Mouse (Mus musculus) spleen, postnatal 36 days (tissue): Measurements from ENCODE around the gene Sh3rf3.

Experiments
- DNase-seq, 2 experiments: peaks; one replicate each; pipeline ENCODE4 v3.0.0; 2022; ENCODE audit warnings: low spot score in 2 of 2, mixed read lengths in 1 of 2

Gene Sh3rf3

GRCm38 (mm10) chr10:59104683-59105082 is 291.5 kb downstream of the Sh3rf3 start:
- DNase-seq, result no peak

DNA sequence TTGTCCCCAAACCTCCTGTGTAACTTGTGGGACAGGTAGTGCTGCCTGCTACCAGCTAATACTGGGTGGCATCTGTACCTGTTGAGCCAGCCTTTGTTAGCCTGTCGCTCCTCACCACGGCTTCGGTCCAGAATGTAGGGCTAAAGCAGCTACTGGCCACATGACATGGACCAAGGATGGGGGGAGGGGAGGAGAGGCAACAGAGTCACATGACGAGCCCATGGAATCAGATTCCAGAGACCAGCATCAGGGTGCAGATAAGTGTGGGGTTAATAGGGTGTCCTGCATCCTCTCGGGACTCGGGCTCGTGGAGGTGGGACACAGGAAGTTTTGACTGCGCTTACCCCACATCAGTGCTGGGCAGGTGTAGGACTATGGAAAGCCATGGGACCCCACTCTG is 292.7 kb downstream of the Sh3rf3 start:
- no peak for DNase-seq

DNA sequence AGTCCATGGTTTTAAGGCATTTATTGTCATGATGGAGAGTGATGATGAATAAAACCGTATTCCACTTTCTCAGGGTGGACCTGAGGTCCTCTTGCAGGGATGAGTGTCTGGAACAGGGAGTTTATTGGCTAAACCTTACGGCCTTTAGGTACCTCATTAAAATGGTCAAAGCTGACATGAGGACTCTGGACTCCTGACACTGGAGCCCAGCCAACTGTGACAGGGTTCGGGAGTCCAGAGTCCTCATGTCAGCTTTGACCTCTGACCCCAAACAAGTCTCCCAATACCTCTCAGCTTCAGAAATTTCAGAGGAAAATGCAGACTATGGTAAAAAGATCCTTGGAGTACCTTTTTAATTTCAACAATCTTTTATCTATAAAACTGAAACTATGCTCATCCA is 293.5 kb downstream of the Sh3rf3 start:
- DNase-seq, result no peak

DNA sequence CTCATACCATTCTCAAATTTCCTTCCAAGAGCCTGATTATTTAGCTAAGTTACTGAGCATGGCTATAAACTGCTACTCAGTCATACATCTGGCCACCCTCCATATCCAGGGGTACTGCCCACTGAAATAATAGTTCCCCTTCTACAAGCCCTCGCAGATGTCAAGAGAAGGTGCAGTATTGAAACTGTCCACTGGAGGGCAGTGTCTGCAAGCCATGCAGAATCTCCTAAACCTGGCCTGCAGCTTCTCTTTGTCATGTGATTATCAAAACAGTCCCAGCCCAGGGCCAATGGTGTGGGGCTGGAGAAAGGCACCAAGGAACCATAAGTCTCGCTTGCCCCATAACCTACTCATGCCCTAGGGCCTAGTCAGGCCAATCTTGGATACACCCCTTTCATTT is 295.9 kb downstream of the Sh3rf3 start:
- peak; percentile 22 to 29 for DNase-seq

GRCm38 (mm10) chr10:59110386-59110785 is 297.2 kb downstream of the Sh3rf3 start:
- DNase-seq, result no peak

GRCm38 (mm10) chr10:59112755-59113154 is 299.6 kb downstream of the Sh3rf3 start:
- no peak for DNase-seq

GRCm38 (mm10) chr10:59113386-59113785 is 300.2 kb downstream of the Sh3rf3 start:
- DNase-seq, result no peak

DNA sequence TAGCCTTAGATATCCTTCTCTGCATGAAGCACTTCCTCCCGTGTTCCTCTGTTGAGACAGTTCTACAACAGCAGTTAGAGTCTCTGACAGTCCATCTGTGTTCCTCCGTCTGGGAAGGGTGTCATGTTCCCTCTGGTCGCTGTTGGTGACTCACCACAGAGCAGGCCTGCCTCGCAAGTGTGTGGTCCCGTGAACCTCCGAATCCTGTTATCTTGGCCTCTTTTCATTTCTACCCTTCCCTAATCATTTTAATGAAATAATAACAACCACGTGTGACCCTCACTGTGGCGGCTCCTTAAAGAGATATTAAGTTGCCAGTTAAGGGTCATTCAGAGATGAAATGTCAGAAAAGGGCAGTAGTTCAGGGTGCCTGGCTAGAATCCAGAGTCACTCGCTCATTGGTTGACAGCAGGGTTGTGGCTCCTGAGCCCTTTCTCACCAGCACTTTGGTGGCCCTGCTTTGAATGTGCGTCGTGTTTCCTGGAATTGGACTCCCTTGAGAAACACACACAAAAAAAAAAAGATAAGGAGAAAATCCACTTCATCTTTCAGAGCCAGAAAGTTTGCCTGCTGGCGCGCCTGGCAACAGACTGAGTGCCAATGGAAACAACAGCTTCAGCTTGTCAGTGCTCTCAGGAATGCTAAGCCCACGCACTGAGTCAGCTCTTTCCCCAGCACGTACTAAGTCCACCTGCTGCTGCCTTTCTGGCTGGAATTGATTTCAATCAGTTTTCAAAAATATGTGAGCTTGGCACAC is 301.6 kb downstream of the Sh3rf3 start:
- no peak for DNase-seq

DNA sequence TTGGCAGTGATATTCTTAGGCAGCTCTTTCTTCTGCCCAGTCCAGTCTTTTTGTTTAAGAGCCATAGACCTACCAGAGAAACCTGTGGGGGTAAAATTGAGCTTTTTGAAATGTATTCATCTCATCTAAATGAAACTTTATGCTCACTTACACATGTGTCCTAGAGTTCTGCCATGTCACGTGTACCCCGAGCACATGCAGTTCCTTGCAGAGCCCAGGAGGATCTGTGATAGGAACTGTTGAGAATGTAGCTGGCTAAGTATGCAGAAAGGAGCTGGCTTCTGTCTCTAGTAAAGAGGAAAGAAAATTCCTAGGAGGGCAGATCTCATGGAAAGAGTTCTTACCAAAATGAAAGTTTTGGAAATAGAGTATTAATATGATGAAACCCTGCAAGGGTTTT is 302.5 kb downstream of the Sh3rf3 start:
- DNase-seq, result no peak

GRCm38 (mm10) chr10:59116331-59116730 is 303.2 kb downstream of the Sh3rf3 start:
- no peak for DNase-seq

DNA sequence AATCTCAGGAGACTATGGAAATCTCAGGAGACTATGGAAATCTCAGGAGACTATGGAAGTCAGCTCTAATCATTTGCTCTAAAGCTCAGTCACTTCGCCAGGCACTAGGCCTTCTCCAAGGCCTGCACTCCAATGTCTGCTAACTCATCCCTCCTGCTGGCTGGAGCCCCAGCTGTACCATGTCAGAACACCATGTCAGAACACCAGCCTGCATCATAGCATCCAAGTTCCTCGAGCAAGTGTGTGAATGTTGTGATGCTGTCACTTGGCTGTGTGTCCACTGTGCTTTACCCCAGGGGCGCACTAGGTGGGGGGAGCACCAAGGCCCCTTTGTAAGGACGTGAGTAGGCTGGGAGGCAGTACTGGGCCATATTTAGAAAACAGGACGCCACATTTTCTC is 304.4 kb downstream of the Sh3rf3 start:
- no peak for DNase-seq

DNA sequence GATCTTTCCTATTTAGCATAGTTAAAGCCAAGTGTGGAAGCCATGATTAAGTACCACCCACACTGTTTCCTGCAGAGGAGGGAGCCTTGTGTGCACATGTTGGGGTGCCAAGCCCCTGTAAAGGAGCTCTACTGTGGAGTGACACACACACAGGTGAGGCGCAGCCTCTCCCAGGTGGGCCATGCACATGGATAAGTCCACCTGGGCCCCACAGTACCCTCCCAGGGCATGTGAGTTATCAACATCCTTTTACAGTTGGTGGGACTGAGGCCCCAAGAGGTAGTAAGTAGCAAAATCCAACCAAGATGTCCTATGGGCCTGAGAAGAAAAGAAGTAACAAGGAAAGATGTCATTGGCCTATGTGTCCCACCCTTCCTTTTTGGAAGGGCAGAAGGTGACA is 305.8 kb downstream of the Sh3rf3 start:
- DNase-seq, result no peak

DNA sequence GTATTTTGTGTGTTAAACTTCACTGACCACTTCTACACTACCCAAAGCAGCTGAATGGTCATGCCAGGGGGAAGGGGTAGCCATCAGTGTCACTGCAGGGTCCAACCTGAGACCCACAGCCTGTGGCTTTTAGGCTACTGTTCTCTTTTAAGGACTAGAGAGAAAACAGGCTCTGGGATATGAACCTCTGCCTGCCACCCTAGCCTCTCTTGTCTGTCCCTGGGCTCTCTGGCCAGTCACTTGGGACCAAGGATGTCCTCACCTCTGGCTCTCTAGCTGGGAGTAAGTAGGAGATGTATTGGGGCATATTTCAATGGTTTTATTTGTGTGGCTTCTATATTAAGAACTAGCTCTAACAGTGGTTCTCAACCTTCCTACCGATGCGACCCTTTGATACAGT is 306.7 kb downstream of the Sh3rf3 start:
- DNase-seq, result no peak

DNA sequence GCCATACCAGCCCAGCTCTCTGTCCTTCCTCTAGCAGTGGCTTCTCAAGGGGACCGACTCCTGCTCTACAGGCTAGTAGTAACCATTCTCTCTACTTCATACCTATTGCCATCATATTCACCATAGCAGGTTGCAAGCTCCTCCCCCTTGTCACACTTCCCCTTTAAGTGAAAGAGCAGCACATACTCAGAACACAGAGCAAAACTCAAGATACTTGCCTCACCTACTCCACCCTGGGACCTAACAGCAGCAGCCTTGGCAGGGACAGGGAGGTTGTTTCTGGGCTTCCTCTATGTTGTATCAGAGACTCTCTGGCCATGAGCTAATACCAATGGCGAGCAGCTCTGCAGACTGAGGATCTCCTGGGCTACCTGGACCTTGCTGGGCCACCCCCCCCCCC is 312.3 kb downstream of the Sh3rf3 start:
- no peak for DNase-seq

DNA sequence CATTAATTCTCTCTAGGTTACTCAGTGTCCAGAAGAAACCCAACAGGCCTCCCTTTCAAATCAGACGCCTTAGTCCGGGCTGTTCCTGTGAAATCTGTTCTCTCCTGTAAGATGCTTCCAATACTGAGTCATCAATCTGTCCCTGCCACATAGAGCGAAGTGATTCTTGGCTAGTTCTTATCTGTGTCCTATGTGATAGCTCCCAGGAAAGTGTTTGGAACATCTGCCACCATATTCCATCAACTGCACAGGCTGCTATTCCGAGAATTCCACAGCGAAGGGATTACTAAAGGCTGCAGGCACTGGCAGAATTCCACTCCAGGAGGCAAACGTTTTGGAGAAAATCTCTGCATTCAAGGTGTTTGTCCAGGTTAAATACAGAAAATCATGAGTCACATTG is 314.5 kb downstream of the Sh3rf3 start:
- DNase-seq, result no peak

DNA sequence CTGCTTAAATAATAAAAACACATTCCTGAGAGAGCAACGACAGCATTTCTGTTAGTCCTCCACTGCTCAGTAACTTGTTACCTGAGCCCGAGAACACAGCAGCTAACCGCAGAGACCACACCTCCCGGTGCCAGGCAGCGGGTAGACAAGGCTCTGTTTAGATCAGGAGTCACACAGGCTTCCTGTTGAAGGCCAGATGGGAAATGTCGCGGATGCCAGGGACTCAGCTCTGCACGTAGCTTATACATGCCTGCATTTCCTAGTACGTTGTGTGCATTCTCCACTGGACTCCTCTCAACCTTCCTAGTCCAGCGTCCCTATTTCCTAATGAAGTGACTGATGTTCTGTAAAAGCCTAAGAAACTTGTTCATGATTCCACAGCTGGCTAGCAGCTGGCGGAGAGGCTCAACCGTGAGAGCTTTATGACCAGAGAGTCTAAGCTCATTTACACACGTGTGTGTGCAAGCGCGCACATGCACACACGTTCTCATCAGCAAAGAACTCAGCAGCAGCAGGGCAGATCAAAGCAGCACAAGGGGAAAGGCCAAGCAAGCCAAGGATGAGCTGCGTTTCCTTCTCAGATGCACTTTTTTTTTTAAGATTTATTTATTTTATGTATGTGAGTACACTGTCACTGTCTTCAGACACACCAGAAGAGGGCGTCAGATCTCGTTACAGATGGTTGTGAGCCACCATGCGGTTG is 318.9 kb downstream of the Sh3rf3 start:
- DNase-seq, result no peak

DNA sequence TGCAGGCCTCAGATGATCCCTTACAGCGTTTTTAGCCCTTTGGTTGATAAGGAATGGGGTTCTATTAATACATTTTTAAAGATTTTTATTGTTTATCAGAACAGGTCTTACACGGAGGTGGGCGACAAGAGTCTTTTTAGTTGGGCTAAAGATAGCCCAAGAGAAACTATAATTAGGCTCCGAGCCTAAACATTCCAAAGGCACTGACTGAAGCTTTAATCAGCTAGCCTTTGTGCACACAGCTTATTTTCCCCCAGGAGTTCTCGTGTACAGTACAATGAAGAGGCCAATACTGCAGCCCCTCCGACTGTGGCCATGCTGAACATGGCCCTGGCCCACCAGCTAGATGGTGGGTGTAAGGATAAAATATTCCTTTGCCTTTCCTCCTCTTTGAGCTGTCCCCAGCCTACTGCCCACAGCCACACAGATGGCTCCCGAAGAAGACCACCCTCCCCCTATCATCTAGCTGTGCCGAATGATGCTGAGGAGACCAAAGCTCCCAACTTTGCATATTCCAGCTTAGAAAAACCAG is 320.4 kb downstream of the Sh3rf3 start:
- DNase-seq, result no peak

- DNase-seq, result peak in 1 of 2 experiments; percentile 17
These were observed 336.8 kb downstream of the Sh3rf3 start for GRCm38 (mm10) chr10:59149956-59150383.

- DNase-seq, result no peak
These were observed 337.9 kb downstream of the Sh3rf3 start for GRCm38 (mm10) chr10:59150938-59151657.

DNA sequence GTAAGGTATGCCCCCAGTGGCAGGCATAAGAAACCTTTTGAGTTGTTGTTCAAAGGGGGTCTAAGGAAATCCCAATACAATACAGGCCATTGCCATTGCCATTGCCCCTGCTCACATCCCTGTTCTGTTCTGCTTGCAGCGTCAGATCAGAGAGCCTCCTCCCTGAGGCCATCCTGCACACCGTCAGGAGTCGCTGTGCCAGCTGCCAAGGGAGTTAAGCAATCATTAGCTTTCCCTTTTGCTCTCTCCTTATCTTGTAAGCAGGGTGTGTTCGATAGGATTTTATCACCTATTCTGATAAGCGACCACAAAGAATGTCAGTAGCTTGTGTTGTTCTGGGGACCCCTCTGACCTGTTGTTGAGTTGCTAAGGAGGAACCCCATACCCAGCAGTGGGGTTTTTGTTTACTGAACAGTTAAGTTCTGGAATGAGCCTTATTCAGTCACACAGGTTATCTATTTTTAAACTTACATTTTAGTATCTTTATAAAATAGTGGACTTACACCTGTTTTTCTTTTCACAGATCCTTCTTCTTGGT is 339.5 kb downstream of the Sh3rf3 start:
- no peak for DNase-seq

DNA sequence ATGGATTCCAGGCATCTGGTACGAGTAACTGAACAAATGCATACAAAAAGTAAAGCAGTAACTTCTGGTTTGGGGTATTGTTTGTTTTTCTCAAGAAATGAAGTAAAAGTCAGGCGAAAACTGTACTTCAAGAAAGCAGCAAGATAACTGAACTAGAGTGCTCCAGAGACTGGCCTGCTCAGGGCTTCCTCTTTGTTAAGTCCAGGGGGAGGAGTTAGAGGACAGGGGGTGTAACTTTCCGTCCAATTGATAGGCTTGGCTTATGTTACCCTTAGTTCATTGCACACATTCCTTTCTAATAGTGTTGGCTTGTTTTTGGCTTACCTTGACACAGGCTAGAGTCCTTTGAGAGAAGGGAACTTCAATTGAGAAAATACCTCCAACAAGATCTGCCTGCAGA is 345.5 kb downstream of the Sh3rf3 start:
- DNase-seq, result no peak
